Mouse (Mus musculus) midbrain, embryonic 16.5 days (tissue): ENCODE measurements around the gene Camk1d. TPM values are rescaled to one million over a fixed set of nuclear protein-coding genes. Genes with fewer than 3 reads are reported as not detected.

Experiments
- ATAC-seq: fragments of 200-750 bp; cut with Nextera tagmentation; 2 replicates; pipeline ENCODE4 v1.8.0; 2017; ENCODE audit warnings: moderate TSS enrichment
- H3K27ac ChIP-seq: fragments of 300-500 bp; sonication (generic); 2 replicates; pipeline ENCODE4 v1.5.1; 2014; ENCODE audit warnings: mild to moderate bottlenecking, low read length, mixed read lengths
- H3K27me3 ChIP-seq: fragments of 300-500 bp; sonication (generic); 2 replicates; pipeline ENCODE4 v1.6.1; 2014; ENCODE audit warnings: low read depth, low read length, mixed read lengths; ENCODE audit not compliant: control insufficient read depth, insufficient read depth
- H3K36me3 ChIP-seq: fragments of 300-500 bp; sonication (generic); 2 replicates; pipeline ENCODE4 v1.6.1; 2014; ENCODE audit warnings: mild to moderate bottlenecking, low read length, moderate library complexity, mixed read lengths; ENCODE audit not compliant: control insufficient read depth, insufficient read depth
- H3K4me1 ChIP-seq: fragments of 300-500 bp; sonication (generic); 2 replicates; pipeline ENCODE4 v1.6.1; 2014; ENCODE audit warnings: mild to moderate bottlenecking, low read length, mixed read lengths; ENCODE audit not compliant: control insufficient read depth, insufficient read depth
- H3K4me2 ChIP-seq: fragments of 300-500 bp; sonication (generic); 2 replicates; pipeline ENCODE4 v1.6.1; 2014; ENCODE audit warnings: mild to moderate bottlenecking, low read length, mixed read lengths
- H3K4me3 ChIP-seq: fragments of 300-500 bp; sonication (generic); 2 replicates; pipeline ENCODE4 v1.5.1; 2014; ENCODE audit warnings: low read depth, mild to moderate bottlenecking, low read length, moderate library complexity, mixed read lengths
- H3K9ac ChIP-seq: fragments of 300-500 bp; sonication (generic); 2 replicates; pipeline ENCODE4 v1.6.1; 2014; ENCODE audit warnings: low read depth, low read length, mixed read lengths
- H3K9me3 ChIP-seq: fragments of 300-500 bp; sonication (generic); replicated peaks from 2 replicates; pipeline ENCODE4 v1.6.1; 2014; ENCODE audit warnings: mild to moderate bottlenecking, low read length, mixed read lengths; ENCODE audit not compliant: control insufficient read depth, poor library complexity, severe bottlenecking
- WGBS: fragments of 180-500 bp; shearing (Covaris S2); extraction: QIAGEN DNeasy Blood & Tissue Kit; methylation state at CpG from one replicate; pipeline ENCODE4 v1.1.7; 2014; 5-methylcytosine and 5-hydroxymethylcytosine counted together
- polyA plus RNA-seq: library from polyadenylated mRNA; unstranded; fragments of >200 nt; fragmentation: Nextera tagmentation; extraction: Ambion mirVana; gene quantifications from 2 replicates; pipeline ENCODE4 v1.2.1, GENCODE M21; 2015

The Camk1d gene
- polyA plus RNA-seq, 1 experiment from 2014 or later = 7.7 TPM

DNA sequence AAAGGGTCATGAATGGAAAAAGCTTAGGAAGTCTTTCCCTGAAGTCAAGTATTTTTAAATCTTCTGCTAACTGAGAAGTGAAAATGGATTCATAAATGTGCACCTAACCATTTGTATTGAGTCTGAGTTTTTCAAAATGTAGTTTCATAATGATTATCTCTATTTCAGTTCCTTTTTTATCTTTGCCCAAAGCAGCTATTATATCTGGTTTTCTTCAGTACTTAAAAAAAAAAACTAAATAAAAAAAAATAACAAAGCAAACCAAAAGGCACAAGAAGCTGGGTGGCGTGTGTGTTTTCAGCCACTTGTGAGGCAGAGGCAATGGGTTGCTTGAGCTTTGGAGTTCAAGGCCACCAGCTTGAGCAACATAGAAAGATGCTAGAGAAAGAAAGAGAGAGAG, 26.6 kb upstream of the Camk1d start:
- Histone ChIP-seq H3K4me3 (no peak overlapping the region), H3K9ac (no peak overlapping the region), H3K36me3 (no peaks in the 10 kb centered on the region), H3K4me2 (no peak overlapping the region), H3K27me3 (no peaks in the 10 kb centered on the region), H3K27ac (no peak overlapping the region), H3K4me1 (peaks cover 3% of the 10 kb centered on the region; the same call in 1 of the 2 replicates), H3K9me3 (no peaks in the 10 kb centered on the region)
- ATAC-seq = no peak
- WGBS = 85% methylated on average over 1 of the region's 1 CpGs

DNA sequence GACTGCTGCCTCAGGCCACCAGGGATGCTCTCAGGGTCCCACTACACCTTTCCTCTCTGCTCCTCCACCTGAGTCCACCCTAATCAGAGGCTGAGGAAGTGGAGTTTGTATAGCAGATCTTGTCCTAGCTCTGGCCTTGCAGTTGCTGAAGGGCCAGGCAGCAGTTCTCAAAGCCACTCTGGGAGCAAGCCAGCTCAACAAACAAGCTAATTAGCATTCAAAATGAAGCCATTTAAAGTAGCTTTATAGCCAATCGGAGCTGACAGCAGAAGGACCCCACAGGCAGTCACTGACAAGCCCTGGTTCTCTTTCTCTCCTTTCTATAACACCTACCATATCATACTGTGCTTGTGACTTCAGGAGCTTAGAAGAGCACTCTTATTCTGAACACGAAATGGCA, 21.6 kb upstream of the Camk1d start:
- no peak overlapping the region for H3K4me2 ChIP-seq
- no peak overlapping the region for H3K9ac ChIP-seq
- no peaks in the 10 kb centered on the region for H3K36me3 ChIP-seq
- peak; percentile 28; the same call in 1 of the 2 replicates for ATAC-seq
- H3K4me1 ChIP-seq = peaks cover 3% of the 10 kb centered on the region; the same call in 1 of the 2 replicates
- no peak overlapping the region for H3K4me3 ChIP-seq
- WGBS = 19% methylated on average over 2 of the region's 2 CpGs
- no peaks in the 10 kb centered on the region for H3K9me3 ChIP-seq
- 0 out of 2 replicates have a peak overlapping the region, but pooled peaks have one; percentile 22 for H3K27ac ChIP-seq
- no peaks in the 10 kb centered on the region for H3K27me3 ChIP-seq

DNA sequence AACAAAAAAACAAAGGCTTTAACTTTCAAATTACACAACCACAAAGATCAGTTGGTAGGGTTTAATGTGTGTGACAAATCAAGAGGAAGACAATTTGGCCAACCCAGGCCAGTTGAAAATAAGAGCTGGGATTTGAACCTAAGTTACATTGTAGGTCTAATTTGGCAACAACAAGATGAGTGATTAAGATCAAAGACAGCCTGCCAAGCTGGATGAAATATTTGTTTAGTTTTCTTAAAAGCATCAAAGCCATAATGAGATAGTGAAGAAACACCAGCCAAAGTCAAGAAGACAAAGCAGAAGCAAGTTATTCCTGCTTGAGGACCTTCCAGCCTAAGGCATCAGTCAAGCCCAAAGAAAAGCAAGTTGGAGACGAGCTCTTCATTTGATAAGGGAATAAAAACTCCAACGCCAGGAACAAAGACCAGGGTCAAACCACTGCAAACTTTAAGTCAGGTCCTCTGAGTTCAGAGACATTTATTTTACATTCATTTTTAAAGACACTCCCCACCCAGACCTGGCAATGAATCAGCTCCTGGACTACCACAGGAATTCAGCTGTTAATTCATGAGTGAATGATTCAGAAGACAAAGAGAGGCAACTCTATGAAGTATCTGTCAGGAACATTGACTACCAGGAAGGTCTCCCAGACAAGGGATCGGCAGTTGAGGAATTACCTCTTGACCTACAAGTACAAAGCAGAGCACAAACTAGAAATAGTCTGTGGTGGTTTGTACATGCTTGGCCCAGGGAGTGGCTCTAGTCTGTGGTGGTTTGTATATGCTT, 19.2 kb upstream of the Camk1d start:
- no peaks in the 10 kb centered on the region for H3K27me3 ChIP-seq
- H3K27ac ChIP-seq = no peak overlapping the region
- H3K36me3 ChIP-seq = no peaks in the 10 kb centered on the region
- WGBS = 78% methylated on average over 3 of the region's 3 CpGs
- H3K9ac ChIP-seq = no peak overlapping the region
- H3K4me3 ChIP-seq = no peak overlapping the region
- no peak overlapping the region for H3K4me2 ChIP-seq
- H3K4me1 ChIP-seq = peaks cover 12% of the 10 kb centered on the region; the same call in 1 of the 2 replicates
- H3K9me3 ChIP-seq = no peaks in the 10 kb centered on the region
- ATAC-seq = no peak

DNA sequence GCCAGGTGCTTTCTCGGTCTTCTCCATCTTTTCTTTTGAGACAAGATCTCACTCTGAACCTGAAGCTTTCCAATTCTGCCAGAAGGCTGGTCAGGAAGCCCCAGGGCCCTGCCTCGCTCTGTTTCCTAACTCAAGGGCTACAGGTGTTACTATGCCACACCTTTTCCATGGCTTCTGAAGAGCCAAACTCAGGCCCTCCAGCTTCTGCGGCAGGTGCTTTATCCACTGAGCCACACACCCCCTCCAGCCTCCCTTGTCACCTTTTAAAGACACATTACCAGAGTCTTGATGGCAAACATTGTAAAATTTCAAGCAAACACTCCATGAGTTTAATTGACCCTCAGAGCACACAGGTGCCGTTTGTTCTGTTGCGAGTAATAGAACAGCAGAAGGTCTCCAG, 17.7 kb upstream of the Camk1d start:
- ATAC-seq = no peak
- Histone ChIP-seq H3K9ac (no peak overlapping the region), H3K36me3 (no peaks in the 10 kb centered on the region), H3K4me2 (no peak overlapping the region), H3K27ac (no peak overlapping the region), H3K4me1 (peaks cover 12% of the 10 kb centered on the region; the same call in 1 of the 2 replicates), H3K9me3 (no peaks in the 10 kb centered on the region), H3K27me3 (no peaks in the 10 kb centered on the region), H3K4me3 (no peak overlapping the region)
- WGBS = 89% methylated on average over 5 of the region's 5 CpGs

DNA sequence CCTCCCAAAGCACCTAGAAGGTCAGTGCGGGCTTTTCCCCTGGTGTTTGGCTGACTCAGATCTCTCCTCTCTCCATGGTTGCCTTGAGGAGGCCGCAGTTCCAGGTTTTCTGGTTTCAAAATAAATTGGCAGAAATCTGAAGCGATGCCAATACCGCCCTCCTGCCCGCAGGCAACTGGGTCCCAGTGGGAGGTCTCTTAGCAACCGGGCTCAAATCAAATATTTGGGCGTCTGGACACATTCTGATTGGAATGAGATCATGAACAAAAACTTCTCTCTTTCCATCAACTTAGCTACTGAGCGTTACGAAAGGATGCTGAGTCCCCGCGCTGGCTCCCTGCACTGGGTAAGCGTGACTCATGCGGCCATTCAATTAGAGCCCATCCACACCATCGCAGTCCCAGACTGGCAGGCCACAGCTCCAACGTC, 16.1 kb upstream of the Camk1d start:
- WGBS = 35% methylated on average over 15 of the region's 15 CpGs
- H3K9me3 ChIP-seq = no peaks in the 10 kb centered on the region
- H3K36me3 ChIP-seq = no peaks in the 10 kb centered on the region
- peak; percentile 83; the same call in 1 of the 2 replicates for ATAC-seq
- H3K27me3 ChIP-seq = no peaks in the 10 kb centered on the region
- H3K27ac ChIP-seq = 0 out of 2 replicates have a peak overlapping the region, but pooled peaks have one; percentile 3
- peak overlapping the region; percentile 20 for H3K4me2 ChIP-seq
- H3K9ac ChIP-seq = no peak overlapping the region
- H3K4me1 ChIP-seq = peaks cover 9% of the 10 kb centered on the region; the same call in 1 of the 2 replicates
- no peak overlapping the region for H3K4me3 ChIP-seq

DNA sequence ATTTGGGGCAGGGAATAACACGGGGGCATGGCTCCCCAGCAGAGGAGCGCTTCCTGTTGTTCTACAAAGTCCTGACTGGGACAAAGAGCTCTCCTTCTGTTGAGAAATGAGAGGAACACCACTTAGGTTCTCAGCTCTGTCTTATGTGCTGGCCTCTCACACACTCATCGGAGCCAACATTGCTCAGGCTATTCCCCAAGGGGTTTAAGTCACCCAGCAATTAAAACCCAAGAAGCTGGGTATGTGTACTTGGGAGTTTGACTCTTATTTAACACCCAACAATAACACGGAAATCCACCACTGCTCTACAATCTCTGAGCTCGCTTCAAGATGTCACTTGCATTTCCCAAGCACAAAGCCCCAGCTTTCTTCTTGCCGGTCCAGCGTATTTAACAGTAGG, 15.6 kb upstream of the Camk1d start:
- Histone ChIP-seq H3K4me2 (no peak overlapping the region), H3K4me3 (no peak overlapping the region), H3K9me3 (no peaks in the 10 kb centered on the region), H3K36me3 (no peaks in the 10 kb centered on the region), H3K27ac (0 out of 2 replicates have a peak overlapping the region, but pooled peaks have one; percentile 3), H3K9ac (no peak overlapping the region), H3K4me1 (peaks cover 14% of the 10 kb centered on the region; the same call in 1 of the 2 replicates), H3K27me3 (no peaks in the 10 kb centered on the region)
- WGBS = 62% methylated on average over 7 of the region's 7 CpGs
- ATAC-seq = no peak

DNA sequence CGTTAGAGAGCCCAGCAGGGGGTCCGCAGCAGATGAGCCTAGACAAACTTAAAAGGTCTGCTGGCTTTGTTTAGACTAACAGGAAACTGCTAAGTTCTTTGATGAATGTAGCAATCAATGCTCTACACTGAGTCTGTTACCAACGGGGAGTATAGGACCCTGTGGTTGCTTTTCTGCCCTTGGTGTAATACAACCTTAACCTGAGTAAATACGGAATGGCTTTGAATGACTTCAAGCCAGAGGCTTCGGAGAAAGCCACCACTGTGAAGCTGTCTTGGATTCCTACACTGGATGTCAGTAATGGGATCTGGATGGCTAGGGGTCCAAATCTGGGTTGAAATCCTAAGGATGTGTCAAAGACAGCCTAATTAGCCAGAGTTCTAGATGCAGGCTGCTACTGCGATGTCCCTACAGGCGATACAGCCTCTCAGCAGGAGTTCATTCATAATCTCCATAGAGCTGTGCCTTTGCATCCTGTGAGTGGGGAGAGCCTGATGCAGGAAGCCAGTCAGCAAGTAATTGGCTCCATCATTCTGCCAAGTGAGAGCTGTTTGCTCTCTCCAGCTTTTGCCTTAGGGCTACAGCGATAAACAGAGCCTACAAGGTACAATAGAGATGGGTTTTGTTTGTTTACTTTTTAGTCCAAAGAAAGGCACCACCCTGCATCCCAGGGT, 10.8 kb upstream of the Camk1d start:
- H3K4me2 ChIP-seq = 0 out of 2 replicates have a peak overlapping the region, but pooled peaks have one; percentile 3
- 17% methylated on average over 8 of the region's 8 CpGs for WGBS

DNA sequence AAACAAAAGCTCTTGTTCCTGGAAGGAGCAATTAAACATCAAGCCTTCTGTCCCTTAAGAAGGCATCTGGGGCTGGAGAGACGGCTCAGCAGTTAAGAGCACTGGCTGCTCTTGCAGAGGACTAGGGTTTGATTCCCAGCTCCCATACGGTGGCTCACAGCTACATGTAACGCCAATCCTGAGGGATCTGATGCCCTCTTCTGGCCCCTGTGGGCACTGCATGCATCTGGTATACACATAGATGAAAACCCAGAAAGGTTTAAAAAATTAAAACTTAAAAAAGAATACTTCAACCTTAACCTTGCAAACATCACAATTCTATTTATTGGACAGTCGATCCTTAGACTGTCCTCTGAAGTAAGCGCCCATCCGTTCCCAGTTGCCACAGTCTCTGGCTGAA, 3.4 kb upstream of the Camk1d start:
- WGBS = 93% methylated on average over 6 of the region's 6 CpGs
- ATAC-seq = no peak

More for the DNA sequence above, 10.8 kb upstream of the Camk1d start:
- Histone ChIP-seq H3K4me3 (no peak overlapping the region), H3K9ac (no peak overlapping the region), H3K36me3 (no peaks in the 10 kb centered on the region), H3K9me3 (no peaks in the 10 kb centered on the region), H3K4me1 (peaks cover 10% of the 10 kb centered on the region; the same call in 1 of the 2 replicates), H3K27me3 (no peaks in the 10 kb centered on the region), H3K27ac (0 out of 2 replicates have a peak overlapping the region, but pooled peaks have one; percentile 38)
- peak; percentile 77 for ATAC-seq

More for the DNA sequence above, 3.4 kb upstream of the Camk1d start:
- no peaks in the 10 kb centered on the region for H3K27me3 ChIP-seq
- peaks cover 5% of the 10 kb centered on the region; the same call in 1 of the 2 replicates for H3K9me3 ChIP-seq
- no peak overlapping the region for H3K4me2 ChIP-seq
- H3K4me1 ChIP-seq = peaks cover 9% of the 10 kb centered on the region; the same call in 1 of the 2 replicates
- no peak overlapping the region for H3K4me3 ChIP-seq
- no peaks in the 10 kb centered on the region for H3K36me3 ChIP-seq
- no peak overlapping the region for H3K9ac ChIP-seq
- no peak overlapping the region for H3K27ac ChIP-seq
